In the genomic region with DNA sequence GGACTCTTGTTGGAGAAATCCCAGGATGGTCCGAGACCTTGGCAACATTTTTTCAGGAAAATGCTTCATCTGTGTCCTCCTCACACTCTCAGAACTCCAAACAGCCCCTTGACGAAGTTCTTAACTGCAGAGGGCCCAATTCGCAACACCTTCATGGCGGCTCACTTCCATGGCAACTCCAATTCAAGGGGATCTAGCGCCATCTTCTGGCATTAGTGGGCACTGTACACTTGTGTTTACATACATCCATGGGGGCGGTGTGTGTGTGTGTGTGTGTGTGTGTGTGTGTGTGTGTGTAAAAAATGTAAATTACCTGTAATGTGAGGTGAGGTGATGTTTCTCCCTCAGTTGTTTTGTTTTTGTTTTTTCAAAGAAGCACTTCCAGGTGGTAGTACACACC, we compare ENCODE assay signal across 12 mouse cellular contexts. TPM values are rescaled to one million over a fixed set of nuclear protein-coding genes. Genes with fewer than 3 reads are reported as not detected.
A peak's percentile ranks its signal among the peaks of the same experiment; 100 is the strongest.
DNase-seq lines count a peak whose midpoint lies in the region; ATAC-seq and TF ChIP-seq lines count a peak whose summit lies in the region.
"Had no signal": no experiment of that assay in that cellular context is flagged by ENCODE, and none has a peak within 500 bp of the region (broad histone marks: within the 10 kb centered on the region; RNA-seq: fewer than 3 reads in every experiment).

No protein-coding gene starts in this region.

- no peak overlapping the region for H3K27ac ChIP-seq in liver, adult 2 months (replicated peaks; ENCODE audit: insufficient read depth, low read depth, low read length)
- H3K27ac ChIP-seq in liver, embryonic 12.5 days: no peak overlapping the region
- H3K27ac ChIP-seq in testis, adult 2 months (ENCODE audit: control insufficient read depth, insufficient read depth, low read depth, low read length): no peak overlapping the region
- no peak overlapping the region for H3K27ac ChIP-seq in hindbrain, embryonic 14.5 days

- no peak overlapping the region for H3K4me2 ChIP-seq in liver, embryonic 12.5 days
- no peak overlapping the region for H3K4me2 ChIP-seq in hindbrain, embryonic 14.5 days (replicated peaks)

- no peak overlapping the region for H3K9ac ChIP-seq in liver, adult 2 months (ENCODE audit: low read depth, low read length)
- H3K9ac ChIP-seq in liver, embryonic 12.5 days: no peak overlapping the region
- no peak overlapping the region for H3K9ac ChIP-seq in hindbrain, embryonic 14.5 days

- DNase-seq in adrenal gland, postnatal 14 days: peak; percentile 23
- DNase-seq in adrenal gland, postnatal 25 days: no peak
- no peak for DNase-seq in liver, adult 2 months (ENCODE audit: extremely low read depth, low read depth, low spot score)
- DNase-seq in embryo, embryonic 11 days: peak; percentile 54
- DNase-seq in hindbrain, embryonic 14.5 days (ENCODE audit: low spot score): no peak
- DNase-seq: lung, postnatal 36 days had no signal

- H3K4me3 ChIP-seq in liver, adult 2 months (ENCODE audit: insufficient read depth, low read depth, low read length): no peak overlapping the region
- no peak overlapping the region for H3K4me3 ChIP-seq in liver, embryonic 12.5 days
- peak overlapping the region; percentile 50 for H3K4me3 ChIP-seq in testis, adult 2 months (ENCODE audit: control insufficient read depth, low read depth, low read length)
- no peak overlapping the region for H3K4me3 ChIP-seq in hindbrain, embryonic 14.5 days (replicated peaks; ENCODE audit: low read length)

- H3K36me3 ChIP-seq in liver, adult 2 months (ENCODE audit: control insufficient read depth, insufficient read depth, low read length): no peaks in the 10 kb centered on the region
- no peaks in the 10 kb centered on the region for H3K36me3 ChIP-seq in liver, embryonic 12.5 days
- H3K36me3 ChIP-seq in testis, adult 2 months (ENCODE audit: control insufficient read depth, insufficient read depth, low read length): no peaks in the 10 kb centered on the region
- no peaks in the 10 kb centered on the region for H3K36me3 ChIP-seq in hindbrain, embryonic 14.5 days (replicated peaks; ENCODE audit: control insufficient read depth, insufficient read depth)

- no peaks in the 10 kb centered on the region for H3K27me3 ChIP-seq in liver, adult 2 months (ENCODE audit: control insufficient read depth, insufficient read depth, low read length)
- H3K27me3 ChIP-seq in liver, embryonic 12.5 days (replicated peaks): peaks cover 11% of the 10 kb centered on the region; the same call in 1 of the 2 replicates
- no peaks in the 10 kb centered on the region for H3K27me3 ChIP-seq in testis, adult 2 months (ENCODE audit: control insufficient read depth, insufficient read depth, low read length)
- no peaks in the 10 kb centered on the region for H3K27me3 ChIP-seq in hindbrain, embryonic 14.5 days (ENCODE audit: control insufficient read depth, insufficient read depth, low read length)

- H3K4me1 ChIP-seq in liver, adult 2 months (ENCODE audit: control insufficient read depth, insufficient read depth, low read length): no peaks in the 10 kb centered on the region
- no peaks in the 10 kb centered on the region for H3K4me1 ChIP-seq in liver, embryonic 12.5 days
- H3K4me1 ChIP-seq in testis, adult 2 months (ENCODE audit: control insufficient read depth, insufficient read depth, low read length): no peaks in the 10 kb centered on the region
- no peaks in the 10 kb centered on the region for H3K4me1 ChIP-seq in hindbrain, embryonic 14.5 days (replicated peaks; ENCODE audit: control insufficient read depth, insufficient read depth, low read length)

- no peaks in the 10 kb centered on the region for H3K79me2 ChIP-seq in liver, adult 2 months (ENCODE audit: control insufficient read depth, insufficient read depth, low read length)

- 71% methylated on average over 6 of the region's 6 CpGs for WGBS in liver, adult 2 months
- 42% methylated on average over 6 of the region's 6 CpGs for WGBS in liver, embryonic 12.5 days (ENCODE audit: insufficient replicate concordance)
- 63% methylated on average over 6 of the region's 6 CpGs for WGBS in hindbrain, embryonic 14.5 days

- no peak for ATAC-seq in liver, embryonic 12.5 days
- no peak for ATAC-seq in hindbrain, embryonic 14.5 days (ENCODE audit: low FRiP score)
- ATAC-seq in erythroblast, adult 5-6 weeks (replicated peaks; ENCODE audit: low FRiP score, poor library complexity, severe bottlenecking): no peak

- 0 out of 2 replicates have a peak, but pooled peaks have one; percentile 8 for TF ChIP-seq CTCF in liver, adult 2 months (IDR thresholded peaks at IDR 0.05; ENCODE audit: low read depth, low read length)
- TF ChIP-seq CTCF in testis, adult 2 months (IDR thresholded peaks at IDR 0.05; ENCODE audit: control insufficient read depth, insufficient read depth, insufficient replicate concordance, low read depth, low read length): peak; percentile 67; the same call in 1 of the 2 replicates

- no peaks in the 10 kb centered on the region for H3K9me3 ChIP-seq in liver, embryonic 12.5 days (replicated peaks)
- no peaks in the 10 kb centered on the region for H3K9me3 ChIP-seq in hindbrain, embryonic 14.5 days (ENCODE audit: control insufficient read depth, low read length)

- no peak for TF ChIP-seq POLR2A in liver, adult 2 months (IDR thresholded peaks at IDR 0.05; ENCODE audit: extremely low read depth, insufficient read depth, low read length)
- no peak for TF ChIP-seq POLR2A in testis, adult 2 months (IDR thresholded peaks at IDR 0.05; ENCODE audit: control insufficient read depth, low read depth, low read length)

RNA-seq across cellular contexts. Expression of gene Arpc1a, which starts 12.3 kb away (rescaled TPM):
- total RNA-seq in adrenal gland, postnatal 14 days (2021): 101 and 105 TPM in 2 replicates
- 110 and 126 TPM in 2 replicates for total RNA-seq in adrenal gland, postnatal 25 days (2021)
- 36.0 and 47.1 TPM in 2 replicates for total RNA-seq in liver, adult 2 months (2014; rRNA removed)
- polyA plus RNA-seq in liver, adult 2 months (2012; rRNA removed): 64.7 and 66.5 TPM in 2 replicates
- 74.5 and 75.5 TPM in 2 replicates for polyA plus RNA-seq in liver, embryonic 12.5 days (2016; fragmentation: Nextera tagmentation; extraction: Ambion mirVana)
- 147 and 153 TPM in 2 replicates for polyA plus RNA-seq in testis, adult 2 months (2012; rRNA removed)
- polyA plus RNA-seq in hindbrain, embryonic 14.5 days (2014; fragmentation: Nextera tagmentation; extraction: Ambion mirVana): 245 and 252 TPM in 2 replicates
- 25.2 and 41.4 TPM in 2 replicates for total RNA-seq in erythroblast, adult 5-6 weeks (2015; ENCODE audit: low replicate concordance)
- total RNA-seq in erythroblast, adult 5-6 weeks (2017; ENCODE audit: low replicate concordance): 13.6 and 27.2 TPM in 2 replicates

RNA-seq across cellular contexts. Expression of gene Kpna7, which starts 12.5 kb away (rescaled TPM):
- not detected in 2 replicates for total RNA-seq in adrenal gland, postnatal 14 days (2021)
- total RNA-seq in adrenal gland, postnatal 25 days (2021): not detected in 2 replicates
- not detected in 2 replicates for total RNA-seq in liver, adult 2 months (2014; rRNA removed)
- not detected in 2 replicates for polyA plus RNA-seq in liver, adult 2 months (2012; rRNA removed)
- polyA plus RNA-seq in liver, embryonic 12.5 days (2016; fragmentation: Nextera tagmentation; extraction: Ambion mirVana): 0.05 TPM in 2 replicates
- 4.0 and 4.4 TPM in 2 replicates for polyA plus RNA-seq in testis, adult 2 months (2012; rRNA removed)
- polyA plus RNA-seq in hindbrain, embryonic 14.5 days (2014; fragmentation: Nextera tagmentation; extraction: Ambion mirVana): not detected in 2 replicates
- not detected in 2 replicates for total RNA-seq in erythroblast, adult 5-6 weeks (2015; ENCODE audit: low replicate concordance)
- total RNA-seq in erythroblast, adult 5-6 weeks (2017; ENCODE audit: low replicate concordance): not detected in 2 replicates
- total RNA-seq: heart, postnatal 25 days; layer of hippocampus, postnatal 10 days had no signal
- polyA plus RNA-seq: neural tube, embryonic 11.5 days had no signal

RNA-seq across cellular contexts. Expression of gene 1700018F24Rik, which starts 28.6 kb away (rescaled TPM):
- not detected in 2 replicates for total RNA-seq in adrenal gland, postnatal 14 days (2021)
- not detected in 2 replicates for total RNA-seq in adrenal gland, postnatal 25 days (2021)
- total RNA-seq in liver, adult 2 months (2014; rRNA removed): not detected in 2 replicates
- polyA plus RNA-seq in liver, adult 2 months (2012; rRNA removed): not detected in 2 replicates
- not detected in 2 replicates for polyA plus RNA-seq in liver, embryonic 12.5 days (2016; fragmentation: Nextera tagmentation; extraction: Ambion mirVana)
- polyA plus RNA-seq in testis, adult 2 months (2012; rRNA removed): 130 and 143 TPM in 2 replicates
- not detected in 2 replicates for polyA plus RNA-seq in hindbrain, embryonic 14.5 days (2014; fragmentation: Nextera tagmentation; extraction: Ambion mirVana)
- total RNA-seq in erythroblast, adult 5-6 weeks (2015; ENCODE audit: low replicate concordance): not detected in 2 replicates
- not detected in 2 replicates for total RNA-seq in erythroblast, adult 5-6 weeks (2017; ENCODE audit: low replicate concordance)
- total RNA-seq: heart, postnatal 25 days; layer of hippocampus, postnatal 10 days had no signal
- polyA plus RNA-seq: neural tube, embryonic 11.5 days had no signal

RNA-seq across cellular contexts. Expression of gene Gm4871, which starts 38.8 kb away (rescaled TPM):
- total RNA-seq in adrenal gland, postnatal 14 days (2021): not detected in 2 replicates
- total RNA-seq in adrenal gland, postnatal 25 days (2021): not detected in 2 replicates
- not detected in 2 replicates for total RNA-seq in liver, adult 2 months (2014; rRNA removed)
- not detected in 2 replicates for polyA plus RNA-seq in liver, adult 2 months (2012; rRNA removed)
- polyA plus RNA-seq in liver, embryonic 12.5 days (2016; fragmentation: Nextera tagmentation; extraction: Ambion mirVana): not detected in 2 replicates
- 90.9 and 99.6 TPM in 2 replicates for polyA plus RNA-seq in testis, adult 2 months (2012; rRNA removed)
- not detected in 2 replicates for polyA plus RNA-seq in hindbrain, embryonic 14.5 days (2014; fragmentation: Nextera tagmentation; extraction: Ambion mirVana)
- not detected in 2 replicates for total RNA-seq in erythroblast, adult 5-6 weeks (2015; ENCODE audit: low replicate concordance)
- not detected in 2 replicates for total RNA-seq in erythroblast, adult 5-6 weeks (2017; ENCODE audit: low replicate concordance)
- total RNA-seq: heart, postnatal 25 days; layer of hippocampus, postnatal 10 days had no signal
- polyA plus RNA-seq: neural tube, embryonic 11.5 days had no signal

RNA-seq across cellular contexts. Expression of gene Arpc1b, which starts 42.7 kb away (rescaled TPM):
- total RNA-seq in adrenal gland, postnatal 14 days (2021): 205 and 257 TPM in 2 replicates
- 243 and 311 TPM in 2 replicates for total RNA-seq in adrenal gland, postnatal 25 days (2021)
- 30.9 and 61.0 TPM in 2 replicates for total RNA-seq in liver, adult 2 months (2014; rRNA removed)
- 93.8 and 137 TPM in 2 replicates for polyA plus RNA-seq in liver, adult 2 months (2012; rRNA removed)
- polyA plus RNA-seq in liver, embryonic 12.5 days (2016; fragmentation: Nextera tagmentation; extraction: Ambion mirVana): 175 and 180 TPM in 2 replicates
- 65.6 and 71.7 TPM in 2 replicates for polyA plus RNA-seq in testis, adult 2 months (2012; rRNA removed)
- polyA plus RNA-seq in hindbrain, embryonic 14.5 days (2014; fragmentation: Nextera tagmentation; extraction: Ambion mirVana): 44.2 and 51.8 TPM in 2 replicates
- total RNA-seq in erythroblast, adult 5-6 weeks (2015; ENCODE audit: low replicate concordance): 60.5 and 70.8 TPM in 2 replicates
- total RNA-seq in erythroblast, adult 5-6 weeks (2017; ENCODE audit: low replicate concordance): 46.7 and 74.1 TPM in 2 replicates

Comparison
In these comparisons a context has a peak if more than half of its experiments do, and no peak if none do; other contexts are left out.
1. DNase-seq: peak in adrenal gland, postnatal 14 days (single experiment) and embryo, embryonic 11 days (single experiment); none in adrenal gland, postnatal 25 days (single experiment), liver, adult 2 months (single experiment) and hindbrain, embryonic 14.5 days (single experiment).